ENCODE assay signal across 12 mouse cellular contexts in genomic region chr11:95232329-95232696, GRCm38 (mm10). TPM values are rescaled to one million over a fixed set of nuclear protein-coding genes. Genes with fewer than 3 reads are reported as not detected.
DNase-seq lines count a peak whose midpoint lies in the region; ATAC-seq and TF ChIP-seq lines count a peak whose summit lies in the region.
"Had no signal": no experiment of that assay in that cellular context is flagged by ENCODE, and none has a peak within 500 bp of the region (broad histone marks: within the 10 kb centered on the region; RNA-seq: fewer than 3 reads in every experiment).

No protein-coding gene starts in this region.

- H3K4me1 ChIP-seq in liver, embryonic 11.5 days (replicated peaks; ENCODE audit: control insufficient read depth, insufficient read depth, low read length): no peaks in the 10 kb centered on the region
- no peaks in the 10 kb centered on the region for H3K4me1 ChIP-seq in liver, postnatal 0 days (ENCODE audit: insufficient read depth)
- peaks cover 5% of the 10 kb centered on the region for H3K4me1 ChIP-seq in forebrain, embryonic 13.5 days
- peaks cover 5% of the 10 kb centered on the region for H3K4me1 ChIP-seq in hindbrain, embryonic 13.5 days (replicated peaks)
- H3K4me1 ChIP-seq in midbrain, embryonic 12.5 days: no peaks in the 10 kb centered on the region

- WGBS in liver, embryonic 11.5 days: 19% methylated on average over 6 of the region's 6 CpGs
- WGBS in liver, postnatal 0 days (ENCODE audit: insufficient replicate concordance): 20% methylated on average over 6 of the region's 6 CpGs
- WGBS in forebrain, embryonic 13.5 days: 42% methylated on average over 6 of the region's 6 CpGs
- 44% methylated on average over 6 of the region's 6 CpGs for WGBS in hindbrain, embryonic 13.5 days
- WGBS in midbrain, embryonic 12.5 days: 37% methylated on average over 6 of the region's 6 CpGs

- peak; percentile 36; the same call in 1 of the 2 replicates for ATAC-seq in liver, embryonic 11.5 days (replicated peaks; ENCODE audit: low FRiP score)
- ATAC-seq in liver, postnatal 0 days: no peak
- 0 out of 2 replicates have a peak, but pooled peaks have one; percentile 33 for ATAC-seq in forebrain, embryonic 13.5 days
- ATAC-seq in hindbrain, embryonic 13.5 days (ENCODE audit: low FRiP score): no peak
- peak; percentile 49; the same call in 1 of the 2 replicates for ATAC-seq in midbrain, embryonic 12.5 days (ENCODE audit: low FRiP score, low read depth)

- no peak overlapping the region for H3K4me3 ChIP-seq in liver, embryonic 11.5 days (ENCODE audit: low read depth, low read length)
- no peak overlapping the region for H3K4me3 ChIP-seq in liver, postnatal 0 days (ENCODE audit: low read depth, low read length)
- H3K4me3 ChIP-seq in forebrain, embryonic 13.5 days: peak overlapping the region; percentile 21; the same call in 1 of the 2 replicates
- H3K4me3 ChIP-seq in hindbrain, embryonic 13.5 days: no peak overlapping the region
- no peak overlapping the region for H3K4me3 ChIP-seq in midbrain, embryonic 12.5 days

- peaks cover 20% of the 10 kb centered on the region; the same call in 1 of the 2 replicates for H3K27me3 ChIP-seq in liver, embryonic 11.5 days (replicated peaks; ENCODE audit: control insufficient read depth, insufficient read depth, low read length)
- H3K27me3 ChIP-seq in liver, postnatal 0 days (ENCODE audit: insufficient read depth, low read length): peaks cover 10% of the 10 kb centered on the region; the same call in 1 of the 2 replicates
- H3K27me3 ChIP-seq in forebrain, embryonic 13.5 days: 0 out of 2 replicates have a peak, but pooled peaks cover 11% of the 10 kb centered on the region
- peaks cover 37% of the 10 kb centered on the region for H3K27me3 ChIP-seq in hindbrain, embryonic 13.5 days
- H3K27me3 ChIP-seq in midbrain, embryonic 12.5 days: peaks cover 38% of the 10 kb centered on the region

- no peak for TF ChIP-seq EP300 in liver, postnatal 0 days (IDR thresholded peaks at IDR 0.05; ENCODE audit: low read depth)

- no peak for DNase-seq in liver, embryonic 11.5 days (ENCODE audit: low spot score)
- no peak for DNase-seq in liver, postnatal 0 days
- no peak for DNase-seq in right cerebral cortex, postnatal 14 days
- DNase-seq in cerebellum, postnatal 36 days: no peak
- no peak for DNase-seq in left cerebral cortex, adult 8-10 months (ENCODE audit: low spot score in 2 of 2)

- no peaks in the 10 kb centered on the region for H3K9me3 ChIP-seq in liver, embryonic 11.5 days (ENCODE audit: control insufficient read depth, low read length)
- H3K9me3 ChIP-seq in liver, postnatal 0 days (ENCODE audit: low read length): no peaks in the 10 kb centered on the region
- H3K9me3 ChIP-seq in forebrain, embryonic 13.5 days (replicated peaks): no peaks in the 10 kb centered on the region
- H3K9me3 ChIP-seq in hindbrain, embryonic 13.5 days: no peaks in the 10 kb centered on the region
- H3K9me3 ChIP-seq in midbrain, embryonic 12.5 days: no peaks in the 10 kb centered on the region

- no peak for TF ChIP-seq CTCF in liver, postnatal 0 days (IDR thresholded peaks at IDR 0.05; ENCODE audit: low read depth)

- no peaks in the 10 kb centered on the region for H3K36me3 ChIP-seq in liver, embryonic 11.5 days (ENCODE audit: control insufficient read depth, insufficient read depth, low read length)
- H3K36me3 ChIP-seq in liver, postnatal 0 days (replicated peaks; ENCODE audit: insufficient read depth, low read length): no peaks in the 10 kb centered on the region
- H3K36me3 ChIP-seq in forebrain, embryonic 13.5 days (ENCODE audit: poor library complexity, severe bottlenecking): no peaks in the 10 kb centered on the region
- no peaks in the 10 kb centered on the region for H3K36me3 ChIP-seq in hindbrain, embryonic 13.5 days
- H3K36me3 ChIP-seq in midbrain, embryonic 12.5 days: no peaks in the 10 kb centered on the region

- no peak overlapping the region for H3K9ac ChIP-seq in liver, embryonic 11.5 days (ENCODE audit: low read depth, low read length)
- H3K9ac ChIP-seq in liver, postnatal 0 days (replicated peaks): no peak overlapping the region
- H3K9ac ChIP-seq in forebrain, embryonic 13.5 days: no peak overlapping the region
- no peak overlapping the region for H3K9ac ChIP-seq in hindbrain, embryonic 13.5 days
- H3K9ac ChIP-seq in midbrain, embryonic 12.5 days (replicated peaks): no peak overlapping the region

- H3K4me2 ChIP-seq in liver, embryonic 11.5 days: peak overlapping the region; percentile 42
- H3K4me2 ChIP-seq in liver, postnatal 0 days (ENCODE audit: low read depth, low read length): no peak overlapping the region
- peak overlapping the region; percentile 46; the same call in 1 of the 2 replicates for H3K4me2 ChIP-seq in forebrain, embryonic 13.5 days
- 0 out of 2 replicates have a peak overlapping the region, but pooled peaks have one; percentile 44 for H3K4me2 ChIP-seq in hindbrain, embryonic 13.5 days
- H3K4me2 ChIP-seq in midbrain, embryonic 12.5 days (replicated peaks): 0 out of 2 replicates have a peak overlapping the region, but pooled peaks have one; percentile 32

- H3K27ac ChIP-seq in liver, embryonic 11.5 days (ENCODE audit: low read depth, low read length): no peak overlapping the region
- no peak overlapping the region for H3K27ac ChIP-seq in liver, postnatal 0 days (ENCODE audit: low read depth)
- no peak overlapping the region for H3K27ac ChIP-seq in forebrain, embryonic 13.5 days
- no peak overlapping the region for H3K27ac ChIP-seq in hindbrain, embryonic 13.5 days
- no peak overlapping the region for H3K27ac ChIP-seq in midbrain, embryonic 12.5 days (replicated peaks)

RNA-seq across cellular contexts. Expression of gene Tac4, which starts 29.0 kb away (rescaled TPM):
- polyA plus RNA-seq in liver, embryonic 11.5 days (2014; fragmentation: Nextera tagmentation; extraction: Ambion mirVana): not detected in 2 replicates
- polyA plus RNA-seq in liver, postnatal 0 days (2015; fragmentation: Nextera tagmentation; extraction: Ambion mirVana): not detected in 2 replicates
- polyA plus RNA-seq in forebrain, embryonic 13.5 days (2015; fragmentation: Nextera tagmentation; extraction: Ambion mirVana): not detected in 2 replicates
- polyA plus RNA-seq in hindbrain, embryonic 13.5 days (2015; fragmentation: Nextera tagmentation; extraction: Ambion mirVana): not detected in 2 replicates
- polyA plus RNA-seq in midbrain, embryonic 12.5 days (2016; fragmentation: Nextera tagmentation; extraction: Ambion mirVana): 0.18 and 0.23 TPM in 2 replicates
- total RNA-seq in left cerebral cortex, adult 8-10 months (2022): not detected
- total RNA-seq: adrenal gland, adult 2 months; layer of hippocampus, adult 18-20 months had no signal
- polyA plus RNA-seq: adrenal gland, adult 2 months; gonadal fat pad, adult 2 months; liver, embryonic 16.5 days had no signal

Comparison
In these comparisons a context has a peak if more than half of its experiments do, and no peak if none do; other contexts are left out.
1. ATAC-seq: peak in liver, embryonic 11.5 days (single experiment), forebrain, embryonic 13.5 days (single experiment) and midbrain, embryonic 12.5 days (single experiment); none in liver, postnatal 0 days (single experiment) and hindbrain, embryonic 13.5 days (single experiment).